Mouse (Mus musculus) midbrain, embryonic 10.5 days (tissue): ENCODE measurements at regions not wholly inside any gene's neighbourhood (a gene's known extent, or its start where the extent isn't known, plus 50 kb on each side); places are given as distances from the start of the nearest gene placed in this dataset.

Source experiments
- DNase-seq: peaks from one replicate; pipeline ENCODE4 v3.0.0-alpha.2; 2017; ENCODE audit warnings: low spot score
- H3K27ac ChIP-seq: fragments of 300-500 bp; sonication (generic); replicated peaks from 2 replicates; pipeline ENCODE4 v1.5.1; 2016; ENCODE audit warnings: mild to moderate bottlenecking
- H3K27me3 ChIP-seq: fragments of 300-500 bp; sonication (generic); 2 replicates; pipeline ENCODE4 v1.6.1; 2016; ENCODE audit warnings: low read depth, mild to moderate bottlenecking; ENCODE audit not compliant: poor library complexity, severe bottlenecking
- H3K36me3 ChIP-seq: fragments of 300-500 bp; sonication (generic); 2 replicates; pipeline ENCODE4 v1.6.1; 2016; ENCODE audit warnings: mild to moderate bottlenecking, moderate library complexity
- H3K4me1 ChIP-seq: fragments of 300-500 bp; sonication (generic); 2 replicates; pipeline ENCODE4 v1.6.1; 2016
- H3K4me3 ChIP-seq: fragments of 300-500 bp; sonication (generic); 2 replicates; pipeline ENCODE4 v1.5.1; 2016; ENCODE audit warnings: mild to moderate bottlenecking, moderate library complexity
- H3K9me3 ChIP-seq: fragments of 300-500 bp; sonication (generic); replicated peaks from 2 replicates; pipeline ENCODE4 v1.6.1; 2016; ENCODE audit warnings: mild to moderate bottlenecking
- WGBS: fragments of 180-500 bp; shearing (Covaris S2); methylation state at CpG from one replicate; pipeline ENCODE4 v1.1.7; 2016; 5-methylcytosine and 5-hydroxymethylcytosine counted together

GRCm38 (mm10) chr17:16247681-16248080, 416.8 kb upstream of the Rgmb start:
- H3K4me1 ChIP-seq = no peaks in the 10 kb centered on the region
- no peak overlapping the region for H3K4me3 ChIP-seq
- 92% methylated on average over 3 of the region's 3 CpGs for WGBS
- H3K36me3 ChIP-seq = no peaks in the 10 kb centered on the region
- no peaks in the 10 kb centered on the region for H3K27me3 ChIP-seq
- H3K9me3 ChIP-seq = no peaks in the 10 kb centered on the region
- H3K27ac ChIP-seq = no peak overlapping the region
- DNase-seq = no peak

- H3K27me3 ChIP-seq = no peaks in the 10 kb centered on the region
- no peak overlapping the region for H3K4me3 ChIP-seq
- H3K9me3 ChIP-seq = no peaks in the 10 kb centered on the region
- no peaks in the 10 kb centered on the region for H3K36me3 ChIP-seq
- DNase-seq = no peak
- H3K27ac ChIP-seq = no peak overlapping the region
- 86% methylated on average over 2 of the region's 2 CpGs for WGBS
- peaks cover 4% of the 10 kb centered on the region; the same call in 1 of the 2 replicates for H3K4me1 ChIP-seq
Observed at GRCm38 (mm10) chr17:16221253-16221652, 390.4 kb upstream of the Rgmb start.

GRCm38 (mm10) chr17:16219675-16220566, 389.1 kb upstream of the Rgmb start:
- no peaks in the 10 kb centered on the region for H3K27me3 ChIP-seq
- H3K4me3 ChIP-seq = no peak overlapping the region
- DNase-seq = no peak
- WGBS = 86% methylated on average over 13 of the region's 13 CpGs
- no peaks in the 10 kb centered on the region for H3K9me3 ChIP-seq
- no peaks in the 10 kb centered on the region for H3K36me3 ChIP-seq
- H3K27ac ChIP-seq = no peak overlapping the region
- peaks cover 4% of the 10 kb centered on the region; the same call in 1 of the 2 replicates for H3K4me1 ChIP-seq

DNA sequence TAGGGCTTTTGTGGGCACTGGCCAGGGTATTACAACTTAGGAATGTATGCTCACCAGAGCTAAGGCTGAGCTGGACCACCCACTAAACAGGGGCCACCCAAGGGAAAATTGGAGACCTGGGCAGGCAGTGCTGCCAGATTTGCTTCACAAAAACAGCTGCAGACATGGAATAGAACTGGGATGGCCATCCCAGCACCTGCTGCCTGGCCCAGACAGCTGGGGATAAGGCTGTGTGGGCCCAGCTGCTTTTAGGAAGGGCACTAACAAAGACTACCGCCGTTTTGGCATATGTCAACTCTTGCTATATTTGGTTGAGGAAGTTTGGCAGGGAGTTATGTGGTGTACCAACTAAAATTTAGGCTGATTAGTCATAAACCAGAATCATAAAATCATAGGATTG, 387.8 kb upstream of the Rgmb start:
- H3K4me1 ChIP-seq = peaks cover 4% of the 10 kb centered on the region; the same call in 1 of the 2 replicates
- no peaks in the 10 kb centered on the region for H3K9me3 ChIP-seq
- H3K27me3 ChIP-seq = no peaks in the 10 kb centered on the region
- no peak overlapping the region for H3K4me3 ChIP-seq
- H3K36me3 ChIP-seq = no peaks in the 10 kb centered on the region
- DNase-seq = peak; percentile 30
- 0 out of 2 replicates have a peak overlapping the region, but pooled peaks have one; percentile 28 for H3K27ac ChIP-seq
- 64% methylated on average over 2 of the region's 2 CpGs for WGBS

DNA sequence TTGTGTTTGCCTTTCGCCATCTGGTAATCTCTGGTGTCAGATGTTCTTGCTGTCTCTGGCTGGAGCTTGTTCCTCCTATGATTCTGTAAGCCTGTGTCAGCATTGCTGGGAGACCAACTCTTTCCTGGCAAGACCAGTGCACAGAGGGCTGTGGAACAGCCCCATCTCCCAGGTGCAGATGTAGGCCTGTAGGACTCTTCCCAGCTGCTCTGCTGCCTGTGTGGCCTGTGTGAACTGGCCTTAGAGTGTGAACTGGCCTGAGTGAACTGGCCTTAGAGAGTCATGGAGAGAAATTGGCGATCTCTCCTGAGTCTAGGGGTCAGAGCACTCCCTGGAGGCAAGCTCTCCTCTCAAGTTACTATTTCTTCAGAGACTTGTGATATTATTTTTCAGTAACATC, 386.0 kb upstream of the Rgmb start:
- Histone ChIP-seq H3K27me3 (no peaks in the 10 kb centered on the region), H3K36me3 (no peaks in the 10 kb centered on the region), H3K27ac (no peak overlapping the region; the same call in 1 of the 2 replicates), H3K4me3 (no peak overlapping the region), H3K4me1 (peaks cover 4% of the 10 kb centered on the region; the same call in 1 of the 2 replicates), H3K9me3 (no peaks in the 10 kb centered on the region)
- DNase-seq = no peak
- 75% methylated on average over 2 of the region's 2 CpGs for WGBS

GRCm38 (mm10) chr17:16193636-16194035, 362.8 kb upstream of the Rgmb start:
- no peak for DNase-seq
- no peak overlapping the region for H3K4me3 ChIP-seq
- H3K27ac ChIP-seq = no peak overlapping the region
- no peaks in the 10 kb centered on the region for H3K9me3 ChIP-seq
- no peaks in the 10 kb centered on the region for H3K4me1 ChIP-seq
- H3K27me3 ChIP-seq = no peaks in the 10 kb centered on the region
- H3K36me3 ChIP-seq = no peaks in the 10 kb centered on the region
- 89% methylated on average over 1 of the region's 1 CpGs for WGBS

DNA sequence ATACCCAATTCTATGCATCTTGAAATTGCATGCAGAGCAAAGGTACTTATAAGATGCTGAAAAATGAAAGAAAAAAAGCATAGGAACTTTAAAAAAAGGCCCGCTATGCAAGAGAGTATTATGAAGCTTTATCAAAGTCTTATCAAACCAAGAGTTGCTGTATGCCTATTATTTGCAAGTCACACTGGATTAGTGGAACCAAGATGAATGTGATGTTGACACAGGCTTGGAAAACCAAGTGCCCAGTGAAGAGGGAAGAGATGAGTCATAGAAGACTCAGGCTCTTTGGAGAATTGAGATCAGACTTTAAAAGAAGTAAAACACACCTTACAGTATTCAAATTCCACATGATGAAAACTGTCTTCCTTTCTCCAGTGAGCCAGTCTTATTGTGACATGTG, 350.0 kb upstream of the Rgmb start:
- H3K9me3 ChIP-seq = no peaks in the 10 kb centered on the region
- H3K4me1 ChIP-seq = peaks cover 7% of the 10 kb centered on the region
- 92% methylated on average over 1 of the region's 1 CpGs for WGBS
- DNase-seq = no peak
- H3K27ac ChIP-seq = no peak overlapping the region
- H3K4me3 ChIP-seq = no peak overlapping the region
- no peaks in the 10 kb centered on the region for H3K36me3 ChIP-seq
- no peaks in the 10 kb centered on the region for H3K27me3 ChIP-seq

- no peaks in the 10 kb centered on the region for H3K27me3 ChIP-seq
- no peak for DNase-seq
- no peak overlapping the region for H3K4me3 ChIP-seq
- no peak overlapping the region for H3K27ac ChIP-seq
- WGBS = 91% methylated on average over 2 of the region's 2 CpGs
- H3K36me3 ChIP-seq = no peaks in the 10 kb centered on the region
- H3K9me3 ChIP-seq = no peaks in the 10 kb centered on the region
- peaks cover 7% of the 10 kb centered on the region for H3K4me1 ChIP-seq
Observed at GRCm38 (mm10) chr17:16178102-16178501, 347.3 kb upstream of the Rgmb start.

GRCm38 (mm10) chr17:16176782-16177510, 346.1 kb upstream of the Rgmb start:
- H3K27me3 ChIP-seq = no peaks in the 10 kb centered on the region
- H3K36me3 ChIP-seq = no peaks in the 10 kb centered on the region
- peaks cover 7% of the 10 kb centered on the region for H3K4me1 ChIP-seq
- peak; percentile 17 for DNase-seq
- H3K9me3 ChIP-seq = no peaks in the 10 kb centered on the region
- no peak overlapping the region for H3K4me3 ChIP-seq
- WGBS = 57% methylated on average over 8 of the region's 8 CpGs
- H3K27ac ChIP-seq = peak overlapping the region; percentile 71

- WGBS = 85% methylated on average over 3 of the region's 3 CpGs
- H3K4me1 ChIP-seq = peaks cover 7% of the 10 kb centered on the region
- H3K27me3 ChIP-seq = no peaks in the 10 kb centered on the region
- no peaks in the 10 kb centered on the region for H3K9me3 ChIP-seq
- H3K36me3 ChIP-seq = no peaks in the 10 kb centered on the region
- DNase-seq = no peak
- no peak overlapping the region for H3K4me3 ChIP-seq
- no peak overlapping the region for H3K27ac ChIP-seq
Observed at GRCm38 (mm10) chr17:16173568-16174105, 342.8 kb upstream of the Rgmb start.

GRCm38 (mm10) chr17:16166731-16167130, 335.9 kb upstream of the Rgmb start:
- no peak overlapping the region for H3K27ac ChIP-seq
- no peaks in the 10 kb centered on the region for H3K36me3 ChIP-seq
- no peak for DNase-seq
- H3K4me1 ChIP-seq = no peaks in the 10 kb centered on the region
- 85% methylated on average over 2 of the region's 2 CpGs for WGBS
- H3K4me3 ChIP-seq = no peak overlapping the region
- H3K9me3 ChIP-seq = no peaks in the 10 kb centered on the region
- H3K27me3 ChIP-seq = no peaks in the 10 kb centered on the region

- DNase-seq = no peak
- 64% methylated on average over 3 of the region's 3 CpGs for WGBS
- no peak overlapping the region for H3K4me3 ChIP-seq
- H3K27me3 ChIP-seq = no peaks in the 10 kb centered on the region
- H3K9me3 ChIP-seq = peaks cover 4% of the 10 kb centered on the region; the same call in 1 of the 2 replicates
- H3K27ac ChIP-seq = no peak overlapping the region; the same call in 1 of the 2 replicates
- peaks cover 15% of the 10 kb centered on the region for H3K4me1 ChIP-seq
- no peaks in the 10 kb centered on the region for H3K36me3 ChIP-seq
Observed at GRCm38 (mm10) chr17:16158119-16158518, 327.3 kb upstream of the Rgmb start.
